Mouse (Mus musculus): Measurements from ENCODE around the gene Rita1. TPM values are rescaled to one million over a fixed set of nuclear protein-coding genes. Genes with fewer than 3 reads are reported as not detected.

The Rita1 gene
- polyA plus RNA-seq, 1 experiment, result 9.0 TPM

DNA sequence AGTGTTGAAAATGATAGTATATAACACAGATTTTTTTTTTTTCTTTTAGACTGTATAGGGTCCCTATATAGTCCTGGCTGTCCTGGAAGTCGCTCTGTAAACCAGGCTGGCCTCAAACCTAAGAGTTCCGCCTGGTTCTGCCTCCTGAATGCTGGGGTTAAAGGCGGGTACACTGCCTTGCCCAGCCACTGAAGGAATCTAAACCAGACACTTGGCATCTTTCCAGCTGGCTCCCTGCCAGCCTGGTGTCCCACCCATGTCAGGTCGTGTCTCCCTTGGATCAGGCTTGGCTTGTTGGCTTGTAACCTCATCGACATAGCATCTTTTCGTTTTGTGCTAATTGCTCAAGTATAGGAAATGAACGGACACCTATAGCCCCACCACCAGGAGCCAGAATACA is 16.2 kb upstream of the Rita1 start:
- no peak for TF ChIP-seq CTCF (IDR thresholded peaks at IDR 0.05; ENCODE audit: control insufficient read depth, insufficient read depth, insufficient replicate concordance, low read depth, low read length)
- no peak for TF ChIP-seq POLR2A (IDR thresholded peaks at IDR 0.05; ENCODE audit: control insufficient read depth, low read depth, low read length)
- H3K36me3 ChIP-seq (ENCODE audit: control insufficient read depth, insufficient read depth, low read length), result no peaks in the 10 kb centered on the region; the same call in 1 of the 2 replicates
- peaks cover 32% of the 10 kb centered on the region for H3K4me1 ChIP-seq (ENCODE audit: control insufficient read depth, insufficient read depth, low read length)
- H3K27ac ChIP-seq (ENCODE audit: control insufficient read depth, insufficient read depth, low read depth, low read length), result no peak overlapping the region
- H3K27me3 ChIP-seq (ENCODE audit: control insufficient read depth, insufficient read depth, low read length), result no peaks in the 10 kb centered on the region
- H3K4me3 ChIP-seq (ENCODE audit: control insufficient read depth, low read depth, low read length), result peak overlapping the region; percentile 87

DNA sequence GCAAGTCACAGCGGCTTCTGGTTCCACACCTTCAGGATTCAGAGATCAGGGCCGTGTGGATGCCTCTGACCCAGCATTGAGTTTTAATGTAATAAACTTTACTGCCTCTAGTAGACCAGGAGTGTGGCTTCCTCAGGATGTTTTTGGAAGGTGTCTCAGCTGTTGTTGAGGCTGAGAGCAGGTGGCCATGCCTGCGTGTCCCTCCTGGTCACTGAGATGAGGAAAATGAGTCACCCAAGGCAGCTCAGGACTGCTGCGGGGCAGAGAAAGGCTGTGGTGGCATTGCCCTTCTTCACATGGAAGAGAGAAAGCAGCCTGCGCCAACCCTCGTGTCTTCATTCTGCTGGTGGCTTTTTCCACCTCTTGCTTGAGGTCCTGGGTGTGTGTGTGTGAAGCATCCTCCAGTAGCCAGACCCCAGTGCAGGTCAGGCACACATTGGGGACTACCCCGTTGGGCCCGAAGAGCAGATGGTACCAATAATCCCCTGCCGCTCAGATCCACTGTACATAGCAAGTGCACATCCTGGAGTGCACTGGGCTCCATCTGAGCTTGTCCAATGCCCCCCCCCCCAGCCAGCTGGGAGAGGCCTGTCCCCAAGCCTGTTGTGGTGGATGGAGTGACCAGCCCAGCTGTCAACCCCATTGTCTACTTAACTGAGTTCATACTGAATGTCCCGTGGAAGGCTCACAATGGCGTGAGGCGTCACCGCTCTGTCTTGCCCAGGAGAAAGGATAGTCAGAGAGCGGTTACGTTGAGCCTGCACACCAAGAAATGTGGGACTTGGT is 15.3 kb upstream of the Rita1 start:
- peaks cover 32% of the 10 kb centered on the region for H3K4me1 ChIP-seq (ENCODE audit: control insufficient read depth, insufficient read depth, low read length)
- no peaks in the 10 kb centered on the region; the same call in 1 of the 2 replicates for H3K36me3 ChIP-seq (ENCODE audit: control insufficient read depth, insufficient read depth, low read length)
- TF ChIP-seq POLR2A (IDR thresholded peaks at IDR 0.05; ENCODE audit: control insufficient read depth, low read depth, low read length) (no peak), CTCF (IDR thresholded peaks at IDR 0.05; ENCODE audit: control insufficient read depth, insufficient read depth, insufficient replicate concordance, low read depth, low read length) (no peak)
- H3K4me3 ChIP-seq (ENCODE audit: control insufficient read depth, low read depth, low read length), result no peak overlapping the region
- no peak overlapping the region for H3K27ac ChIP-seq (ENCODE audit: control insufficient read depth, insufficient read depth, low read depth, low read length)
- no peaks in the 10 kb centered on the region for H3K27me3 ChIP-seq (ENCODE audit: control insufficient read depth, insufficient read depth, low read length)

DNA sequence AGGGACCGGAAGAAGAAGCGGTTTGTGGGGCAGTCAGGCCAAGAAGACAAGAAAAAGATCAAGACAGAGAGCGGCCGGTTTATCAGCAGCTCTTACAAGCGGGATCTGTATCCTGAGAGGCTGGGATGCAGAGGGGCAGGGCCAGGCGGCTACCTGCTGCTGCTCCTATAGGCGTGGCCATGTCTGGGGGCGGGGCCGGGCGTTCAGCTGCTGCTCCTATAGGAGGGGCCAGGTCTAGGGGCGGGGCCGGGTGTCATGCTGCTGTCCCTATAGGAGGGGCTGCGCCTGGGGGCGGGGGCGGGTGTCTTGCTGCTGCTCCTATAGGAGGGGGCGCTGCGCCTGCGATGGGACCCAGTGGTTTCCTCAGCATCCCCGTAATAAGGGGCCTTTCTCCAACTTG is 14.0 kb upstream of the Rita1 start:
- TF ChIP-seq POLR2A (IDR thresholded peaks at IDR 0.05; ENCODE audit: control insufficient read depth, low read depth, low read length) (no peak), CTCF (IDR thresholded peaks at IDR 0.05; ENCODE audit: control insufficient read depth, insufficient read depth, insufficient replicate concordance, low read depth, low read length) (no peak)
- Histone ChIP-seq H3K4me1 (ENCODE audit: control insufficient read depth, insufficient read depth, low read length) (peaks cover 29% of the 10 kb centered on the region), H3K27me3 (ENCODE audit: control insufficient read depth, insufficient read depth, low read length) (no peaks in the 10 kb centered on the region), H3K4me3 (ENCODE audit: control insufficient read depth, low read depth, low read length) (no peak overlapping the region; the same call in 1 of the 2 replicates), H3K36me3 (ENCODE audit: control insufficient read depth, insufficient read depth, low read length) (no peaks in the 10 kb centered on the region; the same call in 1 of the 2 replicates), H3K27ac (ENCODE audit: control insufficient read depth, insufficient read depth, low read depth, low read length) (no peak overlapping the region)

DNA sequence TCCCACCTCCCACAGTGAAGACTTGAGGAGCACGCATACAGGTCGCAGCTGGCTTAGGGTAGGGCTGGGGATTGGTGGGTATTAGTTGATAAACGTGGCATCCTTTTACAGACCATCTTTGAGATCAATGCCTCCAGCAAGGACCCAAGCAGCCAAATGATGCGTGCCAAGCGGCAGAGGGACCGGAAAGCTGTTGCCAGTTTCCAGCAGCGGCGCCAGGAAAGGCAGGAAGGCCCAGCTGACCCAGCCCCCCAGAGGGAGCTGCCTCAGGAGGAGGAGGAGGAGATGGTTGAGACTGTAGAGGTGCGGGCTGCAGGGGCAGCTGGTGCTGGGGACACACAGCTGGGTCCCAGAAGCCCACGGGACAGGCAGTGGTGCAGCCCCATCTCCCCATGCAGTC is 12.0 kb upstream of the Rita1 start:
- Histone ChIP-seq H3K4me3 (ENCODE audit: control insufficient read depth, low read depth, low read length) (no peak overlapping the region), H3K4me1 (ENCODE audit: control insufficient read depth, insufficient read depth, low read length) (peaks cover 21% of the 10 kb centered on the region), H3K27ac (ENCODE audit: control insufficient read depth, insufficient read depth, low read depth, low read length) (no peak overlapping the region), H3K36me3 (ENCODE audit: control insufficient read depth, insufficient read depth, low read length) (no peaks in the 10 kb centered on the region; the same call in 1 of the 2 replicates), H3K27me3 (ENCODE audit: control insufficient read depth, insufficient read depth, low read length) (no peaks in the 10 kb centered on the region)
- no peak for TF ChIP-seq CTCF (IDR thresholded peaks at IDR 0.05; ENCODE audit: control insufficient read depth, insufficient read depth, insufficient replicate concordance, low read depth, low read length)
- no peak for TF ChIP-seq POLR2A (IDR thresholded peaks at IDR 0.05; ENCODE audit: control insufficient read depth, low read depth, low read length)

DNA sequence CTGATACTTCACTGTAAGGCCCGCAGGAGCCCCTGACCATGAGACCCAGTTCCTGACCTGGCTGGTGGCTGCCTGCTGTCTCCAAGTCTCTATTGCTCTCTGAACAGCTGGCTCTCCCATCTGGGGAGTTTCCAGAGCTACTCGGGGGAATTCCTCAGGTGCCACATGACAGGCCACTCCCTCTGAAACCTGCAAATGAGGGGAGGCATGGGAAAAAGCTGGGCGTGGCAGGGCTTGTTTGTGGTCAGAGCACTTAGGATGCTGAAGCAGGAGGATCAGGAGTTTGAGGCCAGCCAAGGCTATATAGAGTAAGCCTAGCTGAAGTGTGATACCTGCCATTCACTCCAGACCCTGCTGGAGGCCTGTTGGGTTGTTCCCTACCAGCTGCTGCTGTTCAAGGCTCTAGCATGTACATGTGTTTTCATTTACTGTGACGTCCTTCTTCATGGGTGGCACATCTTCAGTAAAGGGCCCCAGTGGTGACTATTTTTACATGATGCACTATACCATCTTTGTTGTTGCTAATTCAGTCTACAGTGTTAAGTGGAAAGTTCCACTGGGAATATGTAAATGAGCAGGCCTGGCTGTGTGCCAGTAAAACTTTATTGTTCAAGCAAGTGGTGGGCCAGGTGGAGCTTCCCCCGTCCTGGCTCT is 9.9 kb upstream of the Rita1 start:
- Histone ChIP-seq H3K4me3 (ENCODE audit: control insufficient read depth, low read depth, low read length) (no peak overlapping the region), H3K36me3 (ENCODE audit: control insufficient read depth, insufficient read depth, low read length) (peaks cover 2% of the 10 kb centered on the region), H3K27me3 (ENCODE audit: control insufficient read depth, insufficient read depth, low read length) (no peaks in the 10 kb centered on the region), H3K4me1 (ENCODE audit: control insufficient read depth, insufficient read depth, low read length) (peaks cover 16% of the 10 kb centered on the region), H3K27ac (ENCODE audit: control insufficient read depth, insufficient read depth, low read depth, low read length) (no peak overlapping the region)
- no peak for TF ChIP-seq CTCF (IDR thresholded peaks at IDR 0.05; ENCODE audit: control insufficient read depth, insufficient read depth, insufficient replicate concordance, low read depth, low read length)
- no peak for TF ChIP-seq POLR2A (IDR thresholded peaks at IDR 0.05; ENCODE audit: control insufficient read depth, low read depth, low read length)

DNA sequence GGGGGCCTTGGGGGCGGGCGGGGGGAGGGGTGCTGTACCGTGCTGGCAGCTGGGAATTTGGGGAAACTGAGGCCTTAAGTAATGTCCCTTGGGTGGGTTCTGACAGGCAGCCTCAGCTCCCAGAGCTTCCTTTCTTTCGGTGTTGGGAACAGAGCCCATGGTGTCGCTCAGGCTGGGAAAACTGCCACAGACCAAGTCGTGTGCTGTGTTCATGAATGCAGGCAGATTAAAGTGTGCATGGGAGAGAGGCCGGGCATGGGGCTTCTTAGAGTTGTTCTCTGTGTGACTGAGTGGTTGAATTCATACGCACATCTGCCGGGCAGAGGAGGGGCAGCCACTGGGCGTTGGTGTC is 9.4 kb upstream of the Rita1 start:
- TF ChIP-seq CTCF (IDR thresholded peaks at IDR 0.05; ENCODE audit: control insufficient read depth, insufficient read depth, insufficient replicate concordance, low read depth, low read length), result no peak
- Histone ChIP-seq H3K4me3 (ENCODE audit: control insufficient read depth, low read depth, low read length) (no peak overlapping the region), H3K36me3 (ENCODE audit: control insufficient read depth, insufficient read depth, low read length) (peaks cover 2% of the 10 kb centered on the region), H3K4me1 (ENCODE audit: control insufficient read depth, insufficient read depth, low read length) (peaks cover 11% of the 10 kb centered on the region), H3K27me3 (ENCODE audit: control insufficient read depth, insufficient read depth, low read length) (no peaks in the 10 kb centered on the region), H3K27ac (ENCODE audit: control insufficient read depth, insufficient read depth, low read depth, low read length) (no peak overlapping the region)

DNA sequence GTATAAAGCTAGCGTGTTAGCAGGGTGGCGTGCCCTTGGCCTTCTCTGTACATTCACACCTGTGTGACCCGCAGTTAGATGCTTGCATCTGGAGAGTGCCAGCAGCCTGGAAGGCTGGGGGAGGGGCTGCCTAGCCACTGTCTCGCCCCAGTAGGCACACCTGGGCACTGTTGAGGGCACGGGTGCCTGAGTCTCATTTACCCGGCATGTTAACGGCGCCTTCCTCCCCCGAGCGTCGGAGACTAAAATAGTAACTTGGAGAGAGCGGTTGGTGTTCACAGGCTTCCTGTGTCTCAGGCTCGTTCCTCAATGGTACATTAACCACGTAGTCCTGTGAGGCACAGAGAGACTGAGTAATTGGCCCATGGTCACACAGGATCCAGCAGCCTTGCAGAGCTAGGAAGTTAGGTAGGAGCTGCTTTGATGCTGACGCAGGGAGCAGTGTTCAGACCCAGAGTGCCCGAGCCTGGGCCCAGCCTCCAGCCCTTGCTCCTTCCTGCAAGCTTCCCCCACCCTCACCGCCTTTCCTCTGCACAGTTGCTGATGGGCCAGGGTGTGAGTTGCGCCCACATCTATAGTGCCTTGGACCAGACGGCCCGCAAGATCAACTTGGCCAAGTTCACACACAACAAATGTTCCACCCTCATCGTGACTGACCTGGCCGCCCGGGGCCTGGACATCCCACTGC is 8.8 kb upstream of the Rita1 start:
- TF ChIP-seq CTCF (IDR thresholded peaks at IDR 0.05; ENCODE audit: control insufficient read depth, insufficient read depth, insufficient replicate concordance, low read depth, low read length), result no peak
- TF ChIP-seq POLR2A (IDR thresholded peaks at IDR 0.05; ENCODE audit: control insufficient read depth, low read depth, low read length), result no peak
- Histone ChIP-seq H3K36me3 (ENCODE audit: control insufficient read depth, insufficient read depth, low read length) (peaks cover 2% of the 10 kb centered on the region), H3K4me1 (ENCODE audit: control insufficient read depth, insufficient read depth, low read length) (peaks cover 7% of the 10 kb centered on the region), H3K4me3 (ENCODE audit: control insufficient read depth, low read depth, low read length) (no peak overlapping the region), H3K27ac (ENCODE audit: control insufficient read depth, insufficient read depth, low read depth, low read length) (no peak overlapping the region), H3K27me3 (ENCODE audit: control insufficient read depth, insufficient read depth, low read length) (no peaks in the 10 kb centered on the region)

Measured in testis, adult 2 months (tissue).